Mouse (Mus musculus) CD4-positive, CD25-positive, alpha-beta regulatory T cell, adult 2 months (primary cell): ENCODE data around the gene Ccdc88b.
"Not testable (repeated sequence)": the region's sequence is repeated elsewhere in the genome, so short reads cannot be mapped to it uniquely, and the experiment has no call there.

Experiments used
- DNase-seq: peaks from one replicate; pipeline ENCODE4 v3.0.0-alpha.2; 2012; ENCODE audit warnings: low read depth, low spot score

Ccdc88b gene

GRCm38 (mm10) chr19:6858031-6858430, at the start of gene Ccdc88b:
TSS of gene Ccdc88b (minus strand) at chr19:6858211.
- peak; percentile 83 for DNase-seq

- no peak for DNase-seq
Observed at GRCm38 (mm10) chr19:6907094-6907493, 49.1 kb upstream of the Ccdc88b start.

- no peak for DNase-seq
Observed at GRCm38 (mm10) chr19:6906199-6906598, 48.2 kb upstream of the Ccdc88b start.

- DNase-seq = no peak
Observed at GRCm38 (mm10) chr19:6905498-6906159, 47.6 kb upstream of the Ccdc88b start.

GRCm38 (mm10) chr19:6904846-6905245, 46.8 kb upstream of the Ccdc88b start:
- DNase-seq = no peak

- no peak for DNase-seq
Observed at GRCm38 (mm10) chr19:6903031-6903430, 45.0 kb upstream of the Ccdc88b start.

GRCm38 (mm10) chr19:6899641-6900040, 41.6 kb upstream of the Ccdc88b start:
- no peak for DNase-seq

GRCm38 (mm10) chr19:6895608-6896305, 37.7 kb upstream of the Ccdc88b start:
- DNase-seq = not testable (repeated sequence)

GRCm38 (mm10) chr19:6893731-6894451, 35.9 kb upstream of the Ccdc88b start:
- no peak for DNase-seq

GRCm38 (mm10) chr19:6892512-6892911, 34.5 kb upstream of the Ccdc88b start:
- no peak for DNase-seq

- no peak for DNase-seq
Observed at GRCm38 (mm10) chr19:6877965-6878364, 20.0 kb upstream of the Ccdc88b start.

GRCm38 (mm10) chr19:6876799-6877198, 18.8 kb upstream of the Ccdc88b start:
- DNase-seq = no peak

- DNase-seq = no peak
Observed at GRCm38 (mm10) chr19:6875834-6876233, 17.8 kb upstream of the Ccdc88b start.

GRCm38 (mm10) chr19:6874257-6874656, 16.2 kb upstream of the Ccdc88b start:
- no peak for DNase-seq

- DNase-seq = peak; percentile 1
Observed at GRCm38 (mm10) chr19:6872701-6873100, 14.7 kb upstream of the Ccdc88b start.

- DNase-seq = peak; percentile 75
Observed at GRCm38 (mm10) chr19:6871574-6872271, 13.7 kb upstream of the Ccdc88b start.

GRCm38 (mm10) chr19:6869355-6869754, 11.3 kb upstream of the Ccdc88b start:
- peak; percentile 79 for DNase-seq

- no peak for DNase-seq
Observed at GRCm38 (mm10) chr19:6861451-6861850, 3.4 kb upstream of the Ccdc88b start.

- DNase-seq = peak; percentile 19
Observed at GRCm38 (mm10) chr19:6860706-6861105, 2.7 kb upstream of the Ccdc88b start.

- no peak for DNase-seq
Observed at GRCm38 (mm10) chr19:6859971-6860370, 2.0 kb upstream of the Ccdc88b start.

- DNase-seq = no peak
Observed at GRCm38 (mm10) chr19:6859032-6859651, 1.1 kb upstream of the Ccdc88b start.
